Mouse (Mus musculus): ENCODE data around the gene Rps16.

Gene Rps16

GRCm38 (mm10) chr7:28350155-28350883 is at the start of gene Rps16:
TSS of gene Rps16 (plus strand) at chr7:28350652.
- peak; percentile 98 for DNase-seq (ENCODE audit: extremely low spot score)

GRCm38 (mm10) chr7:28301616-28302433 is 48.6 kb upstream of the Rps16 start, which contains the start of gene Dll3:
TSS of gene Dll3 (minus strand) at chr7:28302238.
- peak; percentile 79 for DNase-seq (ENCODE audit: extremely low spot score)

DNA sequence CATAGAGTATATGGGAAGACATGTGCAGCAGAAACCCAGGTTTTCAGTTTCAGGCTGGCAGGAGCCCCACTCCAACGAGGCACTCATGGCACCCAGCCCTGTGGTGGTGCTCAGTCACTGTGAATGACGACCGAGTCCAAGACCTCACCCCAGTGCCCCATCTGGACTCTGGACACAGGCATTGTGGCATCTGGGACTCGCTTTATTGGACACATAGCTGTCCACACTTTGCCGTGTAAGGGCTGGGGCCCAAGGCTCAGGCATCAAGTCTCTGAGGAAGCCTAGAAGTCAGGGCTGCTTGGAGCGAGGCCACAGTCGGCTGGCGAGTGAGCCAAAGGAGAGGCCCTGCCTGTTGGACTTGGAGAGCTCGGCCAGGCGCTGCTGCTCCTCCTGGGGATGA is 44.8 kb upstream of the Rps16 start:
- DNase-seq (ENCODE audit: extremely low spot score): no peak

DNA sequence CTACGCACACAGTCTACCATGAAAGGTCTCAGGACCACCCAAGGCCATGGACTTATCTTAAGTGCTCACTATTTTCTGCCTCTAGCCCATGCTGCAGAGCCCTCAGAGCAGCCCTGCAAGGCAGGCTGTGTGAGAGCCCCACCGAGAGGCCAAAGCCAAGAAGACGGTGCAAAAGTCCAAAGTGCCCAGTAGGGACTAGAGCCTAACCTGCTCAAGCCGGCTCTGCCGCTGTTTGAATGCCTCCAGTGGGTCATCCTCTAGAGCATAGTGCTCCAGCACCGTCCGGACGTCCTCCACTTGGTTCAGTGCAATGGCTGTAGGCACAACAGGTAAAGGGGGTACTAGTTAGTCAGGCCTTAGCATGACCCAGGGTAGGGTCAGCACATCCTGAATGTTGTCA is 44.2 kb upstream of the Rps16 start:
- DNase-seq (ENCODE audit: extremely low spot score): no peak

DNA sequence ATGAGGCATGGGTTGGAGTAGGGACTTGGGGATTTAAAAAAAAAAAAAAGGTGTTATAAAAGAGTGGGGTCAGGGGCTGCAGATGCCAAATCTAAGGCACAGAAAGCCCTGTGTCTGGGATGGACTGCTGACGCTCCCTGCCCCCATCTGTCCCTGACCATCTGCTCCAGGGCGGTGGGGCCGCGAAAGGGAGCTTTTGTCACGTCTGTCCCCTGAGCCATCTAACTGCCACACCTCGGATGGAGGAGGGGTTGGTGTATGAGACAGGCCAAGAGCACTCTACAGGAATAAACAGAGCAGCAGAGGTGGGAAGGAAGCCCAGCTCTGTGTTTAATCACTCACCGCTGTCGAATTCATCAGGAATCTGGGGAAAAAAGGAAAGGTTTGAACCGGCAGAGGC is 40.7 kb upstream of the Rps16 start:
- no peak for DNase-seq (ENCODE audit: extremely low spot score)

DNA sequence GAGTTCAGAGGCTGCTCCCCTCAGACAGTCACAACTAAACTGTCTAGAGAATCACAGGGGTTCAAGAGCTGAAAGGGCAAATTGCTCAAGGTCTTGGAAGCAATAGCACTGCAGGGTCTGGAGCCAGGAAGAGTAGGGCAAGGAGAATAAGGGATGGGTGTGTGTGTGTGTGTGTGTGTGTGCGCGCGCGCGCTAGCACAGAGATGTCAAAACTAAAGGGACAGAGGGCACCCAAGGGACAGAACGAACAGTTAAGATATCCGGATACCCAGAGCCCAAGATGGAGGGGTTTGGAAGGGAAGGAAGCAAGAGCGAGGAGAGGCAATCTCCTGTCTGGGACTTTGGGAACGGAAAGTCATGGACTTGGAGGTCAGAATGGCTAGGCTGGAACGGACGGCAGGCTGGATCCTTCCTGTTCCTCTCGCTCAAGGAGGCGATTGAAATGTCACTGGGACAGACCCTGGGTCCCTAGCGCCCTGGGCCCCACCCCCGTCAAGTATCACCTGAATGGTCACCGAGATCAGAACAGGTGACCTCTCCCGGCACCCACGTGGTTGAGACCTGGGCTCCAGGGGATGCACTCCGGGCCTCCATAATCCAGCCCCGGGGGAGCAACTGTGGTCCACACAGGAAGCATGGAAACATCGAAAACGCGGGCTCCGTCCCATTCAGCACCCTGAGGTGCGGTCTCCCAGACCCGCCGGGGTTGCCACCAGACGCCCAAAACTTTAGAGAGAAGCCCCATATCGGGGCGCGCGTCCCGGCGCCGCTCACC is 39.1 kb upstream of the Rps16 start:
- no peak for DNase-seq (ENCODE audit: extremely low spot score)

GRCm38 (mm10) chr7:28311926-28312543 is 38.4 kb upstream of the Rps16 start, which contains the start of gene Timm50:
TSS of gene Timm50 (minus strand) at chr7:28312072.
- peak; percentile 95 for DNase-seq (ENCODE audit: extremely low spot score)

GRCm38 (mm10) chr7:28318036-28318435 is 32.4 kb upstream of the Rps16 start:
- no peak for DNase-seq (ENCODE audit: extremely low spot score)

DNA sequence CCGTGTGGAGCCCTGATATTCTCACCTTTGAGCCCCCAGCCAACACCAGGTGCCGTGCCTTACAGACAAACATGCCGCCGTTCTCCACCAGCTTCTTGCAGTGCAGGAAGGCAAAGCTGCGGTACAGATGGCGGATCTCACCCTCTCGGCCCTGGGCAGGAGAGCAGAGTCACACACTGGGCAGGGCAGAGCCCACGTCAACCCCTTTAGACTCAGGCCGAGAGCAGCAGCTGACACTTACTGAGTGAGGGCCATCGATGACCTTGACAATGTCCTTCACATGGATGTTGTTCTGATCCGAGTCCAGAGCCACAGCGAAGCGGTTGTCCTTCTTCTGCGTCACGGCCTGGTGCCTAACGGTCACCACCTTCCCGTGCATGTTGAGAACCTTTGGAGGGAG is 31.7 kb upstream of the Rps16 start:
- DNase-seq (ENCODE audit: extremely low spot score): no peak

GRCm38 (mm10) chr7:28321974-28322720 is 28.3 kb upstream of the Rps16 start:
- DNase-seq (ENCODE audit: extremely low spot score): no peak

- DNase-seq (ENCODE audit: extremely low spot score): no peak
These were observed 25.2 kb upstream of the Rps16 start for GRCm38 (mm10) chr7:28325293-28325692.

DNA sequence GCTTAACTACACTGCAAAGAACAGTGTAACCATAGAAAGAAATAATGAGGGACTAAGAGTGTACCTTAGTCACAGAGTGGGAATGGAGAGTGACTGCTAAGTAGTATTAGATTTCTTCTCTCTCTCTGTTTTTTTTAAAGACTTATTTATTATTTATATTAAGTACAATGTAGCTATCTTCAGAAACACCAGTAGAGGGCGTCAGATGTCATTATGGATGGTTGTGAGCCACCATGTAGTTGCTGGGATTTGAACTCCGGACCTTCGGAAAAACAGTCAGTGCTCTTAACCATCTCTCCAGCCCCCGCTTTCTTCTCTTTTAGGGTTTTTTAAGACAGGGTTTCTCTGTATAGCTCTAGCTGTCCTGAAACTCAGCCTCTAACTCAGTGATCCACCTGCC is 24.0 kb upstream of the Rps16 start:
- DNase-seq (ENCODE audit: extremely low spot score): no peak

DNA sequence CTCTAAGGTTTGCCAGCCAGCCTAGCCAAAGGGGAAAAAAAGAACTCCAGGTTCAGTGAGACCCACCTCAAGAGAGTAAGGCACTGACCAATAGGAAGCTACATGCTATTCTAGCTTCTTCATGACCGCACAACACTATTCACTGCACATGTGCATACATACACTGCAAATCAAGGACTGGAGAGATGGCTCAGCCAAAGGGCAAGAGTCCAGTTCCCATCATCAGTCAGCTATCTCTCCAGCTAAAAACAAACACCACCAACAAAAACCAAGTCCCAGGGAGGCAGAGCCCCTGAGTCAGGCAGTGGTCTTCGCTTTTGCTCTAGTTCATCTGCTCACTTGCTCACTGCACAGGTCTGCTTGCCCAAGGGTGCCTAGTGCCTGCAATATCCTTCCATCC is 22.2 kb upstream of the Rps16 start:
- DNase-seq (ENCODE audit: extremely low spot score): no peak

- DNase-seq (ENCODE audit: extremely low spot score): no peak
These were observed 15.9 kb upstream of the Rps16 start for GRCm38 (mm10) chr7:28334534-28334933.

GRCm38 (mm10) chr7:28335471-28335870 is 15.0 kb upstream of the Rps16 start:
- DNase-seq (ENCODE audit: extremely low spot score): no peak

DNA sequence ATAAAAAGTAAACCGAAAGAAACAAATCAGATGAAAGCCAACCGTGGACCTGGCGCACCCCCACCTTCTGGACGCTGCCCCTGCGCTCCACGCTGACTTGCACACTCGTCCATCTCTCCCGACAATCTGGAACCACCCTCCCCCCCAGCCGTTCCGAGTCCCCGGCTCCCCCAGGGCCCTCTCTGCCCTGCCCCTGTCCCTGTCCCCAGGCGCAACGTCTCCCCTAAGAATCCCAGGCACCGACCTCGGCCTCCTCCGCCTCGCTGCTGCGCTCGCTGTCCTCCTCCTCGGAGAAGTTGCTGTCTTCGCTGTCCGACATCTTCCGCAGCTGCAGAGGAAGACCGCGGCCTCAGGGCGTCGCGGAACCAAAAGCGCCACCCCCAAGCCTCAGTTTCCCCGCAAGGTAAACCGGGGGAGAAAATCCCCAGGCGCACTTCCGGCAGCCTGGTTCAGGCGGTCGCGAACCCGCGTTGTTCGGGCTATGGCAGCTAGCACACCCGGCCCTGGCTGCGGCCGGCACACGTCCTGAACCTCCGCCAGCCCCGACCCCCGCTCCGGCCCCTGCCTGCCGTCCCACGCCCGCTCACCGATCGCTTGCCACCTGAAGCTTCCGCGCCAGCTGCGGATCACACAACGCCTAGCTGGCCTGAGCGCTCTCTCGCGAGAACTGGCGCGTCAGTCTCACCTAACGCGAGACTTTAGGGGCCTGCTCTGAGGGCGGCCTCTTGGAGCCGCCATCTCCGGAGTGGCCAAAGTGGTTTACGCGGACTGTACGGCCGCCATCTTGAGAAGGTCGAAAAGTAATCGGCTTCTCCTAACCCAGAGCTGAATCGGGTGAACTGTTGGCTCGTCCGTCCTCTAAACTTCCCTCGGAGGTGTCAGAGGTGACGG is 12.1 kb upstream of the Rps16 start, which contains the start of gene Supt5:
Supt5 (minus strand) TSS at position 639 of the 891 bp plus-strand sequence.
- peak; percentile 97 for DNase-seq (ENCODE audit: extremely low spot score)

DNA sequence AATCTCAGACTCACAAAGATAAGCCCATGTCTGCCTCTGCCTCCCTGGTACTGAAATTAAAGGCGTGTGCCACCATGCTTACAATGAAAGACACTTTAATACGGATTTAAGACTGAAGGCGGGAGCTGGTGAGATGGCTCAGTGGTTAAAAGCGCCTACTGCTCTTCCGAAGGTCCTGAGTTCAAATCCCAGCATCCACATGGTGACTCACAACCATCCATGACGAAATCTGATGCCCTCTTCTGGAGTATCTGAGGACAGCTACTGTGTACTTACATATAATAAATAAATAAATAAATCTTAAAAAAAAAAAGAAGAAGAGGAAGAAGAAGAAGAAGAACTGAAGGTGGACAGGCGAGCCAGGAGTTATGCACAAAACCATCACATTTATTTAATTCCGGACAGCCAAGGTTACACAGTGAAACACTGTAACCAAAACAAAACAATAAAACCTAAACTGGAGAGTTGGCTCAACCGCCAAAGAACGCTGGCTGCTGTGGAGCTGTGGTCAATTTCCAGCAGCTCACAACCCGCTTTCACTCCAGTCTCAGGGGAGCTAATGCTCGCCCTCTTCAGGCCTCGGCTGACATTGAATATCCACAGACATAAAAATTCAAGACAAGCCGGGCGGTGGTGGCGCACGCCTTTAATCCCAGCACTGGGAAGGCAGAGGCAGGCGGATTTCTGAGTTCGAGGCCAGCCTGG is 11.1 kb upstream of the Rps16 start:
- no peak for DNase-seq (ENCODE audit: extremely low spot score)

DNA sequence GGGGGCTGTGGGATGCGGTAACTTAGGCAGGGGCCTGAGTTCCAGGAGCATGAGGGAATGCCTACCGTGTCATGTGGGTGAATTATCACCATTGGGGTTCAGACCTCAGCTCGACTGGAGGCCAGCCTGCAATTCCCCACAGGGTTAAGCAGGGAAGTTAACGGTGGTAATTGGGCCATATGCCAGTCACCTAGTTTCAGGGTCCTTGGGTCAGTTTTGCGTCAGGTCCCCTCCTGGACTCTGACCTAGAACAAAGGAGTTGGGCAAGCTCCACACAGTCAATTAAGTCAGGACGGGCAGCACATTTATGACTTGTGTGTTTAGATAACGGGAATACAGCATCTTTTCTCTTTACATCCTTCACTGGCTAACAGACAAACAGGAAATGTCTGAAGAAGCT is 9.1 kb upstream of the Rps16 start:
- DNase-seq (ENCODE audit: extremely low spot score): no peak

- peak; percentile 74 for DNase-seq (ENCODE audit: extremely low spot score)
These were observed 5.8 kb upstream of the Rps16 start for GRCm38 (mm10) chr7:28344637-28345036.

Data from embryo, embryonic 9.5 days (tissue).